Mouse (Mus musculus) gastrocnemius, postnatal 10 days (tissue): Measurements from ENCODE around the gene Ifnab. TPM values are rescaled to one million over a fixed set of nuclear protein-coding genes. Genes with fewer than 3 reads are reported as not detected.

ENCODE experiments used
- DNase-seq: peaks from one replicate; pipeline ENCODE4 v3.0.0; 2021; ENCODE audit warnings: mixed read lengths
- total RNA-seq, 2 experiments: library from RNA; stranded (reverse); gene quantifications; 2 replicates each; pipeline ENCODE4 v1.2.3; 2021

Gene Ifnab
- total RNA-seq, 2 experiments from 2014 or later: not detected

DNA sequence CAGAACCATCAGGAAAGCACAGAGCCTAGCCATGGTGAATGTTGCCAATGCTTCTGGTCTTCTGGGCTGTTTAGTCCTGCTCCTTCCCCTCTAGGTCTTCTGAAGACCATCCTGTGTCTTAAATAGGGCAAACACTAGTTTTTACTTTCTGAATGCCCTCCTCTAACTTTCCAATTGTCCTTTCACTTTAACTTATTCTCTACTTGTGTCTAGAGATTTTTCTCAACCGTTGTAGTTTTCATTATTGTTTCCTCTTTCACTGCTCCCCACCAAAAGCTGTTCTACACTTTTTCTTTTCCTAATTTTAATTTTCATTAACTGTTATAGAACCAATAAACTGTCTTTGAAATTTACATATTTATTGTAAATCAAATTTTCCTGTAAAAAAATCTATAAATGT, 14.3 kb downstream of the Ifnab start, which contains the start of gene Ifna16:
Ifna16 (minus strand) TSS at position 101 of the 400 bp plus-strand sequence.
- DNase-seq: no peak

DNA sequence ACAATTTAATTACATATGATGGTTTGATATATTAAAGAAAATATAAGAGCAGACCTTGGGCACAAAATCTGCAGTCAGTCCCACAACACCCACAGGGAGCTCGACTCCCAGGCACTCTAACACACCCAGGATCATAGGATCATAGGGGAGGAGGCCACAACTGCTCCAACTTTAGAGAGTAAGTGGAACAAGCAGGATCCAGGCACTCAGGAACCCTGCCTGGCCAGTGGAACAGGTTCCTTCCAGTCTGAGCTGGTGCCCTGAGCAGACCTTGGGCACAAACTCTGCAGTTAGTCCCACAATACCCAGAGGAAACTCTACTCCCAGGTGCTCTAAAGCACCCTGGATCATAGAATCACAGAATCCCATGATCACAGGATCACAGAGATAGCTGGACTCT, 35.7 kb downstream of the Ifnab start:
- DNase-seq: no peak

GRCm38 (mm10) chr4:88653644-88654043, 37.5 kb downstream of the Ifnab start:
- DNase-seq: no peak

- DNase-seq: no peak
Measured at GRCm38 (mm10) chr4:88644359-88644758, 46.8 kb downstream of the Ifnab start, which contains the start of gene Ifna13. TSS of gene Ifna13 (minus strand) at chr4:88644459.

DNA sequence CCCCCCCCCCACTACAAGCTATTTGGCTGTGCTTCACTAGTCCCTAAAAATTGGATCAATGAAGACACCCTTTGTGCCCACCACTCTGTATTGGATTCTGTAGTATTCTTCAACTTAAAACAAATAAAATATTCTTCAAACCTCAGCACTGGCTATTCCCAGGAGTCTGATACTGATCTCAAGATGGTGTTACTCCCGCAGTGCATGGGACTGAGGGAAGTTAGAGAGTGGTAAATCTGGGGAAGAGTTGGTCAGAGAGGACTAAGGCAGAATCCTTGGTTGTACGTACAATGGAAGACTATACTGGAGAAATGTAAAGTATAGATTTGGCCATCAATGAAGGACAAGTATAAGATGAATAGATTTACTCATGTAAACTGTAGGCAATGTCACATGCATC, 48.6 kb downstream of the Ifnab start:
- DNase-seq: no peak

DNA sequence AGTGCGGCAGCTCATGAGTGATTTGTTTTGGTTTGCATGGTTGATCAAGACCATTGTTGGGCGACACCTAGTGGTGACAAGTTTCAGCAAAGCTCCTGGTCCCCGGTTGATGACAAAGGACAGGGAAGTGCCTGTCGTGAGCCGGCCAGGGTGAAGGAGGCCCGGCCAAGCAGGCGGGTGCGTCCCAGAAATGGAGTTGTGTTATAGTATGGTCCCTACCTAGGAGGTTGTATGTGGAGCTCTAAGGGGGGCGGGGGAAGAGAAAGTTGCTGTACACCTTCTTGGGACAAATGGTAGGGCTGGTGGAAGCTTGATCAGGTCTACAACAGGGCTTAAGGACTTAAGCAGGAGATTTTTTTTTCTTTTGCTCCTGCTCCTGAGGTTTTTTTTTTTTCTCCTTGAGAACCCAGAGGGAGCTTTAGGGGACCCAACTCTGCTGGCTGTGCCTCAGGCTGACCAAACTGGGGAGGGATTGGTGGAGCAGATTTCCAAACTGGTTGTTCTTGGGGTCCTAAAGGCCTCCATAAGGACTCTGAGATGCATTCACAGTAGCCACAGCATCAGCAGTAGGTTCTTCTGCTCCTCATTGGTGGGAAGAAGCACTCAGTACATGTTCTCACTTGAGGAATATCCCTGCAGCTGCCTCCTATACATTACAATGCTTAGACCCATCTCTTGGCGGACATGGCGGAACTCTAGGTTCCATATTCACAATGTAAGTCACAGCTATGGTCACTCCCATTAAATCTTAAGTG, 49.9 kb downstream of the Ifnab start:
- peak; percentile 97 for DNase-seq

DNA sequence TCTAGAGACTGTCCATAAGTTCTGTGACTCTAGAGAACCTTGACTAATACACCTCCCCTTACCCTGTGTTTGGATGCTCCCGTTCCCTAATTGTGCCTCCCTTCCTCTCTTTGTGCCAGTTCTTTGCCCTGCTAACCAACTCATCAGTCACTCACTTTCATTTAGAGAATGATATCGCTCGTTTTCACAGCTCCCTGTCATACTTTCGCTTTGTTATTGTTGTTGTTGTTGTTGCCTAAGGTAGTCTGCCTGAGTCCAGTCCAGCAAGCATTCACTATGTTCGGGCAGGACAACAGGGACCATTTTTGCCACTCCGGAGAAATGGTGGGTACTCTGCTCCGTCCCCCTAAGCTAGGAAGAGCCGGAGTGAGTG, 50.5 kb downstream of the Ifnab start:
- DNase-seq: no peak

Other genes starting within 250 kb of the Ifnab start
- not detected for gene Ifnb1, start 168.6 kb downstream of the Ifnab start, total RNA-seq
- not detected for gene Ifna15, start 133.1 kb downstream of the Ifnab start, total RNA-seq
- gene Ifna14, start 119.6 kb downstream of the Ifnab start, total RNA-seq: not detected
- gene Ifna9, start 99.0 kb downstream of the Ifnab start, total RNA-seq: not detected
- gene Ifna12, start 88.0 kb downstream of the Ifnab start, total RNA-seq: not detected
- not detected for gene C87499, start 56.9 kb downstream of the Ifnab start, total RNA-seq
- not detected for gene Ifna13, start 46.9 kb downstream of the Ifnab start, total RNA-seq
- gene Ifna16, start 14.4 kb downstream of the Ifnab start, total RNA-seq: not detected
- gene Ifna2, start 7.4 kb downstream of the Ifnab start, total RNA-seq: not detected
- under 1 TPM; 0.31 to 0.34 TPM for gene Gm26566, start 30.4 kb upstream of the Ifnab start, total RNA-seq
- gene Klhl9, start 31.1 kb upstream of the Ifnab start, total RNA-seq: 10 to 100 TPM; 57.1 to 66.3 TPM
- not detected for gene Gm13271, start 63.5 kb upstream of the Ifnab start, total RNA-seq
- gene Gm13283, start 68.8 kb upstream of the Ifnab start, total RNA-seq: not detected
- gene Gm13290, start 82.5 kb upstream of the Ifnab start, total RNA-seq: not detected
- gene Gm13289, start 85.6 kb upstream of the Ifnab start, total RNA-seq: not detected
- not detected for gene Gm13272, start 88.5 kb upstream of the Ifnab start, total RNA-seq
- gene Ifnz, start 90.8 kb upstream of the Ifnab start, total RNA-seq: not detected
- gene Gm13276, start 94.3 kb upstream of the Ifnab start, total RNA-seq: not detected
- not detected for gene Gm13277, start 97.3 kb upstream of the Ifnab start, total RNA-seq
- not detected for gene Gm13278, start 100.2 kb upstream of the Ifnab start, total RNA-seq
- gene Gm13275, start 103.1 kb upstream of the Ifnab start, total RNA-seq: not detected
- not detected for gene Gm13279, start 106.0 kb upstream of the Ifnab start, total RNA-seq
- under 1 TPM in 1 of 2 experiments, not detected in 1; 0.21 TPM for gene Gm13285, start 108.3 kb upstream of the Ifnab start, total RNA-seq
- gene Gm13287, start 111.9 kb upstream of the Ifnab start, total RNA-seq: not detected
- not detected for gene Gm13288, start 114.2 kb upstream of the Ifnab start, total RNA-seq
- not detected for gene Ifna7, start 124.9 kb upstream of the Ifnab start, total RNA-seq
- gene Ifna11, start 128.6 kb upstream of the Ifnab start, total RNA-seq: not detected
- not detected for gene Ifna6, start 136.1 kb upstream of the Ifnab start, total RNA-seq
- gene Ifna5, start 144.2 kb upstream of the Ifnab start, total RNA-seq: not detected
- gene Ifna4, start 150.5 kb upstream of the Ifnab start, total RNA-seq: not detected
- not detected for gene Ifna1, start 158.7 kb upstream of the Ifnab start, total RNA-seq
- not detected for gene Ifne, start 188.8 kb upstream of the Ifnab start, total RNA-seq